Mouse (Mus musculus) megakaryocyte, embryonic 14.5 days (primary cell): Measurements from ENCODE around the gene Cyp11a1. TPM values are rescaled to one million over a fixed set of nuclear protein-coding genes. Genes with fewer than 3 reads are reported as not detected.

Experiments
- H3K27me3 ChIP-seq: replicated peaks from 2 replicates; pipeline ENCODE3; 2012; ENCODE audit warnings: inconsistent platforms
- H3K36me3 ChIP-seq: replicated peaks from 2 replicates; pipeline ENCODE3; 2012; ENCODE audit warnings: low read length, inconsistent platforms, mixed read lengths
- H3K4me1 ChIP-seq: 2 replicates; pipeline ENCODE4 v1.6.1; 2012; ENCODE audit warnings: inconsistent platforms
- H3K4me3 ChIP-seq: replicated peaks from 2 replicates; pipeline ENCODE3; 2012; ENCODE audit warnings: moderate library complexity, mild to moderate bottlenecking, inconsistent platforms
- H3K9me3 ChIP-seq: 2 replicates; pipeline ENCODE4 v1.6.1; 2012; ENCODE audit warnings: inconsistent platforms
- FLI1 ChIP-seq: IDR thresholded peaks from 2 replicates; pipeline ENCODE4 v1.6.1; 2012; ENCODE audit warnings: low read length, inconsistent platforms, mixed read lengths
- GATA1 ChIP-seq: IDR thresholded peaks from 3 replicates; pipeline ENCODE4 v1.6.1; 2012; ENCODE audit warnings: mixed read lengths, low read length, inconsistent platforms, borderline replicate concordance
- polyA plus RNA-seq: library from polyadenylated mRNA; stranded (reverse); fragments of >175 nt; gene quantifications from 2 replicates; pipeline ENCODE4 v1.2.3, GENCODE M21; 2012; ENCODE audit warnings: low replicate concordance; ENCODE audit not compliant: insufficient read depth

The Cyp11a1 gene
- polyA plus RNA-seq, 1 experiment, result 7.5 TPM

DNA sequence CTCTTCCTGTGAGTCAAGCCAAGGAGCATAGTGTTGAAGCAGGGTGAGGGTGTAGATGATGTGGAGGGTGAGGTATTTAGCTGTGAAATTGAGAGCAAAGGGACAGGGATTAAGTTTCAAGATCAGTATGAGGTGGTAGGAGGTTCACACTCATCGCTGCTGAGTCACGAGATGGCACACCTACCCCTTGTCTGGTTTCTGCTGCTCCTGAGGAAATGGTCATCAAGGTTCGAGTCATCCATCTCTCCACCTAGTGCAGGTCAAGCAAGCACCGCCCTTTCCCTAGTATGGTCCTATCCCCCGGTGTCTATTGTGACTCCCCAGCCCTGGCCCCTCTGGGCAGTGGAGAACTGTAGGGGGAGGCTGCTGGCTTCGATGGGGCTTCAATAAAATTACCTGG, 16.9 kb upstream of the Cyp11a1 start:
- peaks cover 9% of the 10 kb centered on the region for H3K9me3 ChIP-seq
- H3K27me3 ChIP-seq, result peaks cover 13% of the 10 kb centered on the region
- no peak for TF ChIP-seq FLI1
- no peak for TF ChIP-seq GATA1
- no peaks in the 10 kb centered on the region for H3K36me3 ChIP-seq
- H3K4me3 ChIP-seq, result no peak overlapping the region
- H3K4me1 ChIP-seq, result peaks cover 77% of the 10 kb centered on the region

DNA sequence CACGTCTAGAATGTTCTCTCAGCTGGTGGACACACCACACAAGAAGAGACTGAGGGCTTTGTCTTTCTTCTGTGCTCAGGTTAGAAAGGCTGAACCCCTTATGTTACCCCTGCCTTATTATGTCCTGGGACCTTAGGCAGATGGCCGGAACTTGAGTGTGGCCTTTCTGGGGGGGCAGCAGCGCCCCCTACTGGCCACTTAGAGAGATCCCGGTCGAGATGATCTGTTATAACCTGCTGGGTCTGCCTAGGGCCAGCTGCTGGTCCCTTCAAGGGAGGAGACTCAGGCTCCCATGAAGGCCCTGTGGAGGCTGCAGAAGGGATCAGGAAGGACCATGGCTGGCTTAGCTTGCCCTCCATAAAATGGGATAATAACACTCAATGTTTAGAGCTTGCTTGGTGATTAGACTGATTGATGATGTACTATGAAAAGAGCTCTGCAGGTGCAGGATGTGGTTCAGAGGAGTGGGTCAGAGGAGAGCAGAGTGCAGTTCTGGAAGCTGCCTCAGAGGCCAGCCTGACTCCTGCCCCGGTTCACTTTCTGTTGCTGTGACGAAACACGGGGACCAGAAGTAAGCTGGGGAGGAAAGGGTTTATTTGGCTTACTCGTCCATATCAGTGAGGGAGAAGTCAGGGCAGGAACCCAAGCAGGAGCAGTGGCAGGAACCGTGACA, 15.6 kb upstream of the Cyp11a1 start:
- H3K36me3 ChIP-seq, result no peaks in the 10 kb centered on the region
- TF ChIP-seq FLI1 (no peak), GATA1 (no peak)
- peaks cover 87% of the 10 kb centered on the region for H3K4me1 ChIP-seq
- H3K9me3 ChIP-seq, result peaks cover under 1% of the 10 kb centered on the region; the same call in 1 of the 2 replicates
- no peak overlapping the region for H3K4me3 ChIP-seq
- peaks cover 10% of the 10 kb centered on the region for H3K27me3 ChIP-seq

DNA sequence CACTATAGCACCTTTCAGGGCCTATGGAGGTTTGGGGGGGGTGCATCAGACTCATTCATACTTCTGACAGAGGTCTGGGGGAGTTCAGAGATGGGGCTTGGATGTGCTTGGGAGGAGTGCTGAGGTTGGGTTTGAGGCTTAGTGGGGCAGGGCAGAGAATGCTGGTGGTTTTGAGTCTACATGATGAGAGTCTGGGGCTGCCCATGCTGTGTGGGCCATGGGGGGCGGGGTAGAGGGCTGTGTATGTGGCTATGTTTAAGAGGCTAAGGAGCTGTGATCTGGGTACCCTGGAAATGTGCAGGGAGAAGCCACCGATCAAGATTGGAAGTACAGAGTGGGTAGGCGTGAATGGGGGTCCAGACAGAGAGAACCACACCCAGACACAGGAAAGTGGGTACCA, 14.2 kb upstream of the Cyp11a1 start:
- TF ChIP-seq GATA1 (no peak), FLI1 (no peak)
- H3K9me3 ChIP-seq, result no peaks in the 10 kb centered on the region
- peaks cover 75% of the 10 kb centered on the region for H3K4me1 ChIP-seq

DNA sequence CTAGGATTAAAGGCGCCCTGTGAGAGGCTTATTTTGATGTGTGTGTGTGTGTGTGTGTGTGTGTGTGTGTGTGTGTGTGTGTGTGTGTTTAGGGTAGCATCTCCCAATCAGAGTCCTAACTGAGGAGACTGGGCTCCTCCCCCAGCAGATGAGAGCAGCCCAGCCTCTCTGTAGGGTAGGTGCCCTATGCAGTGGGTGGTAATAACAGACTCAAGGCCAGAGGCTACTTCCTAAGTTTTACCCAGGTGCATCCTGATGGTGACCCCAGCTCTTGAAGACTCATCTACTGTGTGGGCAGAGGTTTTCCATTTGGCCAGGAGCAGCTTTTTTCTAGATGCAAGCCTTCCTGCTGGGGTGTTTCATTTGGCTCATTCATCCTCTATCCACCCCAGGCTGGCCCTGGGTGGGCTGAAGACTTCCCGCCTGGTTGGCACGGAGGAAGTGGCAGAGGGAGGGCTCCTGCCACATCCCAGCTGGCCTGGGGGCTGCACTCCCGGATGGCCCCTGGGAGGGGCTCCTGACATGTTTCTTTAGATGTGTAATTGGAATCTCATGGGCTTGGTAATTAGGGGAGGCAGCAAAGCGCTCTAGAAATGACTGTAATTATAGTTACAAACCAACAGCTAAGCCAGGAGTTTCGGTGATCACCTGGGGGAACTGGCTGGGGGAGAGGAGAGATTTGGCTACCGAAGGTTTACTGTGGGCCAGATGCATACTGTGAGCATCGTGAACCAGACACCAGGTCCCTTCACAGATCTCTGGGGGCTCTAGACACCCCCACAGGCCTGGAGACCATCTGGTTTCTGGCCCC, 13.2 kb upstream of the Cyp11a1 start:
- no peaks in the 10 kb centered on the region for H3K36me3 ChIP-seq
- H3K4me1 ChIP-seq, result peaks cover 72% of the 10 kb centered on the region

More for the DNA sequence above, 14.2 kb upstream of the Cyp11a1 start:
- Histone ChIP-seq H3K27me3 (peaks cover 6% of the 10 kb centered on the region), H3K4me3 (no peak overlapping the region), H3K36me3 (no peaks in the 10 kb centered on the region)

DNA sequence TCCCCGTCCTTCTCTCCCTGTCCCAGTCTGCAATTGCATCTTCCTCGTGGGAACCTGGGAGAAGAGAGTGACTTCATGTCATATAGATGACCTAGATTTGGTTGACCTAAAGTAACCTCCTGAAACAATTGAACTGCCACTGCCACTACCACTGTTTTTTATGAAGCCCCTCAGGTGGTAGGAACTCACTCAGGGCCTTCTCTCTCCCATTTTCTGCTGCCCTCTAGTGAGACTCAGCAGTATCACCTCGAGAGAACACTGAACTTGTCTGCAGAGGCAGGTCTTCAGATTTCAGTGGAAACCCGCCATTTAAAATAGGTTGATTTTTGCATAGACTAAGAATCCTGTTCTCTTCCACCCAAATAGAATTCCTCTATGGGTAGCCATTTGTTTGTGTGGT, 10.9 kb upstream of the Cyp11a1 start:
- TF ChIP-seq GATA1 (no peak), FLI1 (no peak)
- H3K9me3 ChIP-seq, result no peaks in the 10 kb centered on the region
- H3K4me1 ChIP-seq, result peaks cover 61% of the 10 kb centered on the region
- no peaks in the 10 kb centered on the region for H3K36me3 ChIP-seq
- H3K4me3 ChIP-seq, result no peak overlapping the region
- H3K27me3 ChIP-seq, result peaks cover 17% of the 10 kb centered on the region

More for the DNA sequence above, 13.2 kb upstream of the Cyp11a1 start:
- TF ChIP-seq FLI1, result no peak
- no peak for TF ChIP-seq GATA1
- H3K27me3 ChIP-seq, result peaks cover 7% of the 10 kb centered on the region
- peak overlapping the region; percentile 18 for H3K4me3 ChIP-seq
- no peaks in the 10 kb centered on the region for H3K9me3 ChIP-seq

DNA sequence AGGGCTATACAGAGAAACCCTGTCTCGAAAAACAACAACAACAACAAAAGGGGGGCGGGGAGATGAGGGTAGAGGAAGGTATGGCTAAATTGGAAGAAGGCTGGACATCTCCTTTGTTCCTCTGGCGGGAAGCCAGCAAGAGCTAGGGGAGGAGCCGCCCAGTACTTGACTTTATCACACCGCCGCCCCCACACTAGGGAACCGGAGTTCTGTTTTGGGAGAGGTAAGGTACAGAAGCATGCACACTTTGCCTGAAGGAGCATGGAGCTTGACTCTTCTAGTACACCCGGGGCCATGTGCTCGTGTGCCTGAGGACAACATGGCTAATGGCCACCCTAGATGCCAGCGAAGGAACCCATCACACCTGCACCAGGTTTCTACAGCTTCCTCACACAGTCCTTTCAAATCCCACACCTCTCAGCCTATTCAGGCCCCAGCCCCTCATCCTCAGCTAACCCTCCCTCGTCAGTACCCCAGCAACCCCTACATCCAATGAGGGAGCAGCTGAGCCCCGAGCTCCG, 8.6 kb upstream of the Cyp11a1 start:
- peak overlapping the region; percentile 89 for H3K4me3 ChIP-seq
- TF ChIP-seq GATA1 (no peak), FLI1 (no peak)

DNA sequence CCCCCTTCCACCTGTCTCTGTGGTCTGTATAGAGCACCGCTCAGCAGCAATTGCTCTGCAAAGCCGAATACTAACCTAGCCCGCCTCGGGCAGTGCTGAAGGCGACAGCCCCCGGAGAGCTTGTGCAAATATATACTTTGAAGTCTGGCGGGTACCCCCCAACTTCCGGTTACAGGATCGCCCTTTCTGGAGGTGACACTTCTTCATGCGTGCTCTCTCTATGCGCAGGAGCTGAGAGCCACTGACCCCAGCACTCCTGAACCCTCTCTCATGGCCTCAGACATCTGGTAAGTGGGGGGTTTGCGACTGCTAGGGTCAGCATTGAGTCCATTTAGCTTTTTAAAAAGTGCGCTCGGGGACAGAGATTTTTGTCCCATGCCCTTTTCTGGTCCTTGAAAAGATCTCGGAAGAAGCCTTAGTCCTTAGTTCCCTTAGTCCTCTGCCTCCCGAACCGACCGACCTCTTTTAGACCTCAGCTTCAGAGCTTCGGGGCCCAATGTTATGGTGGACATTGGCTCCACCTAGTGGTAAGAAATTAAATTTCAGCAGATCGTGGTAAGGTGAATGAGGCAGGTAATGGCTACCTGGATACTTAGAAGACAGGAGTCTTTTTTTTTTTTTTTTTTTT, 8.1 kb upstream of the Cyp11a1 start:
- no peak for TF ChIP-seq GATA1
- no peak for TF ChIP-seq FLI1
- peaks cover 44% of the 10 kb centered on the region for H3K4me1 ChIP-seq
- H3K4me3 ChIP-seq, result peak overlapping the region; percentile 89
- no peaks in the 10 kb centered on the region for H3K9me3 ChIP-seq
- no peaks in the 10 kb centered on the region for H3K36me3 ChIP-seq
- H3K27me3 ChIP-seq, result peaks cover 32% of the 10 kb centered on the region

More for the DNA sequence above, 8.6 kb upstream of the Cyp11a1 start:
- Histone ChIP-seq H3K4me1 (peaks cover 50% of the 10 kb centered on the region), H3K27me3 (peaks cover 27% of the 10 kb centered on the region), H3K9me3 (no peaks in the 10 kb centered on the region), H3K36me3 (no peaks in the 10 kb centered on the region)

DNA sequence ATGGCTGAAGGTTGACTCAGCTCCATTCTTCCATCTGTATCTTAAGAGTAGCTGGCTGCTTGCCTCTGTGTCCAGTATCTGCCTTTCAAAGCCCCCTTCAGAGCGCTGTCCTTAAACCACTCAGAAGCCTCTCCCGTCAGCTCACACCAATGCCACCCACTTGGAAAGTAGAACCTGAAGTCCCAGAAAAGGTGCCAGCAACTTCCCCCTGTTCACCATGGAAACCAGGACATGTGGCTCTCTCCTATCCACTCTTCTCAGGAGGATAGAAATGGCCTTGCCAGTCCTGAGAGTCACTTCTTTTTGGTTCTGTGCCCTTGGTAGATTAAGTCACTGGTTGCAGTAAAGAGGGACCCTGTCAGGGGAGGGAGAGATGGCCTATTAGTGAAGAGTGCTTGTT, 7.5 kb upstream of the Cyp11a1 start:
- no peaks in the 10 kb centered on the region for H3K9me3 ChIP-seq
- H3K4me1 ChIP-seq, result peaks cover 39% of the 10 kb centered on the region
- no peaks in the 10 kb centered on the region for H3K36me3 ChIP-seq
- H3K4me3 ChIP-seq, result no peak overlapping the region
- H3K27me3 ChIP-seq, result peaks cover 33% of the 10 kb centered on the region
- TF ChIP-seq FLI1 (no peak), GATA1 (no peak)

DNA sequence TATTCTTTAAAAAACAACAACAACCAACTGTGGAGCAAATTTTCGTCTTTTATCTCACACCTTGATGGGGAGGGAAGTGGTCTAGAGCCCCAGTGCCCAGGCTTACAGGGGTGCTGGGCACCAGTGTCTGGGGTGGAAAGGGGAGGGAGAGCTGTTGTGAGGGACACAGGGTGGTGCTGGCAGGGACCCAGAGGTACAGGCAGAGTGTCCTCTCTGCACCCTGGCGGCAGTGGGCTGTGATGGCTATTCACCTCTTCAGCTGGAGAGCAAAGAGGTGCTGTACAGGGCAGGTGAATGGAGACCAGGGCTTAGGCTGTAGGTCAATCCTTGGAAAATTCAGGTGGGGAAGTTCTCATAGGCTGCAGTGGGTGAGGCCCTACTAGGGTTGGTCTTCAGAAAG, 6.5 kb upstream of the Cyp11a1 start:
- H3K4me3 ChIP-seq, result no peak overlapping the region
- TF ChIP-seq GATA1 (no peak), FLI1 (no peak)
- H3K27me3 ChIP-seq, result peaks cover 40% of the 10 kb centered on the region
- no peaks in the 10 kb centered on the region for H3K36me3 ChIP-seq
- no peaks in the 10 kb centered on the region for H3K9me3 ChIP-seq
- H3K4me1 ChIP-seq, result peaks cover 29% of the 10 kb centered on the region
